Mouse (Mus musculus) limb, embryonic 10.5 days (tissue): ENCODE measurements around the gene Tmem120b. TPM values are rescaled to one million over a fixed set of nuclear protein-coding genes. Genes with fewer than 3 reads are reported as not detected.

Experiments
- DNase-seq: peaks from one replicate; pipeline ENCODE4 v3.0.0-alpha.2; 2017; ENCODE audit warnings: low spot score
- H3K27ac ChIP-seq: fragments of 300-500 bp; sonication (generic); 2 replicates; pipeline ENCODE4 v1.5.1; 2016; ENCODE audit warnings: mild to moderate bottlenecking
- H3K27me3 ChIP-seq: fragments of 300-500 bp; sonication (generic); 2 replicates; pipeline ENCODE4 v1.6.1; 2016; ENCODE audit warnings: low read depth, mild to moderate bottlenecking; ENCODE audit not compliant: poor library complexity, severe bottlenecking
- H3K36me3 ChIP-seq: fragments of 300-500 bp; sonication (generic); 2 replicates; pipeline ENCODE4 v1.6.1; 2016; ENCODE audit warnings: mild to moderate bottlenecking, moderate library complexity
- H3K4me1 ChIP-seq: fragments of 300-500 bp; sonication (generic); 2 replicates; pipeline ENCODE4 v1.6.1; 2016
- H3K4me3 ChIP-seq: fragments of 300-500 bp; sonication (generic); 2 replicates; pipeline ENCODE4 v1.5.1; 2016; ENCODE audit warnings: mild to moderate bottlenecking, moderate library complexity
- H3K9me3 ChIP-seq: fragments of 300-500 bp; sonication (generic); replicated peaks from 2 replicates; pipeline ENCODE4 v1.6.1; 2016; ENCODE audit warnings: mild to moderate bottlenecking
- WGBS: fragments of 180-500 bp; shearing (Covaris S2); methylation state at CpG from one replicate; pipeline ENCODE4 v1.1.7; 2016; 5-methylcytosine and 5-hydroxymethylcytosine counted together
- polyA plus RNA-seq: library from polyadenylated mRNA; unstranded; fragments of >200 nt; fragmentation: Nextera tagmentation; extraction: Ambion mirVana; gene quantifications from 2 replicates; pipeline ENCODE4 v1.2.1, GENCODE M21; 2016

Tmem120b gene
- polyA plus RNA-seq, 1 experiment from 2014 or later: 12.4 TPM

DNA sequence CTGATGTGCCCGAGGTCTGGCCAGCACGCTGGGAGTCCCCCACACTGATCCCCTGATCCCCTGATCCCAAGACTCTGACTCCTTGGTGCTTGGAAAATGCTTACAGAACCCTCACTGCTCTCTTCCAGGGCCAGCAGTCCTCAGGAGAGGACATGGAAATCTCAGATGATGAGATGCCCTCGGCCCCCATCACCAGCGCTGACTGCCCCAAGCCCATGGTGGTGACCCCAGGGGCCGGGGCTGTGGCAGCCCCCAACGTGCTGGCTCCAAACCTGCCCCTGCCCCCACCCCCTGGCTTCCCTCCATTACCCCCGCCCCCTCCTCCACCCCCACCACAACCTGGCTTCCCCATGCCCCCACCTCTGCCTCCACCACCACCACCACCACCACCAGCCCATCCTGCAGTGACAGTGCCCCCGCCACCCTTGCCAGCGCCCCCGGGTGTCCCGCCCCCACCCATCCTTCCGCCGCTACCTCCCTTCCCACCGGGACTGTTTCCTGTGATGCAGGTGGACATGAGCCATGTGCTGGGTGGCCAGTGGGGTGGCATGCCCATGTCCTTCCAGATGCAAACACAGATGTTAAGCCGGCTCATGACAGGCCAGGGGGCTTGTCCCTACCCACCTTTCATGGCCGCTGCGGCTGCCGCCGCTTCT, 83.6 kb downstream of the Tmem120b start:
- DNase-seq: no peak
- Histone ChIP-seq H3K4me3 (no peak overlapping the region), H3K27me3 (no peaks in the 10 kb centered on the region), H3K4me1 (peaks cover 41% of the 10 kb centered on the region), H3K36me3 (peaks cover 96% of the 10 kb centered on the region), H3K27ac (no peak overlapping the region), H3K9me3 (no peaks in the 10 kb centered on the region)
- 96% methylated on average over 18 of the region's 19 CpGs for WGBS

DNA sequence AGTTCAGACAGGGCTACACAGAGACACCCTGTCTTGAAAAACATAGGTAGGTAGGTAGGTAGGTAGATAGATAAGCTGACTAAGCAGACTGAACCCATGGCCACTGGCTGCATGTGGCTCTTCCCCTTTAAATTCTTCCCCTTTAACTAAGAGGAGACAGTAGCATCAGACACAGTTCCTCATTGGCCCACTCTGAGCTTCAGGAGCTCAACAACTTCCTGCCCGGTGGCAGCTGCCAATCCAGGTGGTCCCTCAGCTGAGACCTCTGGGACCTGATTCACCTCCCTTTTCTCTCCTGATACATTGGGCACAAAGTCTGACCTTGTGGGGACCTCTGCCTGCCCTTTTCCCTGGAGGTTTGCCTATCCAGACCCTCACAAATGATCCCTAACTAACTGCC, 84.7 kb downstream of the Tmem120b start:
- DNase-seq: no peak
- Histone ChIP-seq H3K9me3 (no peaks in the 10 kb centered on the region), H3K27ac (no peak overlapping the region), H3K27me3 (no peaks in the 10 kb centered on the region), H3K4me3 (no peak overlapping the region), H3K36me3 (peaks cover 96% of the 10 kb centered on the region), H3K4me1 (peaks cover 41% of the 10 kb centered on the region)
- WGBS: 83% methylated on average over 1 of the region's 1 CpGs

DNA sequence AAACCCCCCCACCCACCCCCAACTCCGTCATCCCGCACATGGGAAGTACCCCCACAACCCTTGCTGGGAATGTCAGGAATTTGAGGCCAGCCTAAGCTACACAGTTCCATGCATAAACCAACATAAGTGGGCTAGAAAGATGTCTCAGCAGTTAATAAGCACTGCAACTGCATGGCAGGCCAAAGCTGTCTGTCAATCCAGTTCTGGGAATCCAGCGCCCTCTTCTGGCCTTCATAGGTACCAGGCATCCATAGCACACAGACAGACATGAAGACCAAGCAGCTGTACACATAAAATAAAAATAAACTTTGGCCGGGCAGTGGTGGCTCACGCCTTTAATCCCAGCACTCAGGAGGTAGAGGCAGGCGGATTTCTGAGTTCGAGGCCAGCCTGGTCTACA, 87.2 kb downstream of the Tmem120b start:
- 64% methylated on average over 7 of the region's 7 CpGs for WGBS
- no peaks in the 10 kb centered on the region for H3K9me3 ChIP-seq
- H3K27me3 ChIP-seq: no peaks in the 10 kb centered on the region
- DNase-seq: peak; percentile 67
- H3K4me3 ChIP-seq: no peak overlapping the region
- H3K4me1 ChIP-seq: peaks cover 16% of the 10 kb centered on the region
- H3K27ac ChIP-seq: no peak overlapping the region
- H3K36me3 ChIP-seq: peaks cover 96% of the 10 kb centered on the region

DNA sequence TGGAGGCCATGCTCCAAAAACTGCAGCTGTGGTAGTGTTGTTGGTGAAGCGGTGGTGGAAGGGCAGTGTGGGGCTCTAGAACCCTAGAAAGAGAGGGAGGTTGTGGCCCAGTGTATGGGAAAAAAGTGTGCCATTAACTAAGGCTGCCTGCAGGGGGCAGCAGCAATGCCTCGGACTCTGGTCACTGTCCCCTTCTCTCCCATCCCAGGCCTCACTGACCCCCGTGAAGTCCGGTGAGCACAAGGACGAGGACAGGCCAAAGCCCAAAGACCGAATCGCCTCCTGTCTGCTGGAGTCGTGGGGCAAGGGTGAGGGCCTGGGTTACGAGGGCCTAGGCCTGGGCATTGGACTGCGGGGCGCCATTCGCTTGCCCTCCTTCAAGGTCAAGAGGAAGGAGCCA, 88.5 kb downstream of the Tmem120b start:
- Histone ChIP-seq H3K4me1 (peaks cover 2% of the 10 kb centered on the region; the same call in 1 of the 2 replicates), H3K27ac (no peak overlapping the region), H3K36me3 (peaks cover 96% of the 10 kb centered on the region), H3K4me3 (no peak overlapping the region), H3K27me3 (no peaks in the 10 kb centered on the region), H3K9me3 (no peaks in the 10 kb centered on the region)
- no peak for DNase-seq
- 91% methylated on average over 12 of the region's 12 CpGs for WGBS

DNA sequence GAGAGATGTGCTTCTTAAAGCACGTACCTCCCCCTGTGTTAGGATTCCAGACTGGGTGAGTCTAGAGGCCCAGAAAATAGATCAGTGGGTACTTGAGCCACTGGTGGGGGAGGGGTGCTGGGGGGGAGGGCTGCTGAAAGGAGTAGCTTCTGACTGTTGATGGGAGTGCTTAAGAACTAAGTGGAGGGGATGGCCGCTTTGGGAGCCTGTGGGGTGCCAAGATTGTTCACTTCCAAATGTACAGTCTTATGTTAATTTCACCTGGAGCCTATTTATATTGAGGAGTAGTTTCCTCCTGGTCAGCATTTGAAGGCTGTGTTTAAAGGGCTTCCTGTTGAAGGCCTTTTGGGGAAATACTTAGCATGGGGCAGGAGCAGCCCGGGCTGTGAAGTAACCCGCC, 89.8 kb downstream of the Tmem120b start:
- peaks cover 96% of the 10 kb centered on the region for H3K36me3 ChIP-seq
- H3K4me3 ChIP-seq: no peak overlapping the region
- H3K9me3 ChIP-seq: no peaks in the 10 kb centered on the region
- WGBS: 94% methylated on average over 4 of the region's 4 CpGs
- 0 out of 2 replicates have a peak, but pooled peaks cover 2% of the 10 kb centered on the region for H3K4me1 ChIP-seq
- DNase-seq: no peak
- H3K27me3 ChIP-seq: no peaks in the 10 kb centered on the region
- H3K27ac ChIP-seq: no peak overlapping the region

DNA sequence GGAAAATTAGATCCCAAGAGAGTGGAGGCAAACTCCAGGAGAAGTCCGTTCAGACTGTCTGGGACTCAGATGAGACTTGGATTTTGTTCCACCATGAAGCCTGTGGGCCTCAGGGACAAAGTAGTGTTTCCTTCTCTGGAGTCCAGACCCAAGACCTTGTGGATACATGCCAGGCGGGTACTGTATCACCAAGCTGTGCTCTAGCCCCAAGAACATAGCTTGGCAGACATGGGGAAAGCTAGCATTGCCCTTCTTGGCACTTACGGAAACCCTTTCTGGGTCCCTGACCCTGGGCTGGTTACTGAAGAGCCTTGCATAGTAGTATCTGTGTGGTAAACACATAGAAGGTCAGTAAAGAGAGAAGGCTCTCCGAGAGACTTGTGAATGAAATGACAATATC, 91.2 kb downstream of the Tmem120b start:
- no peaks in the 10 kb centered on the region for H3K4me1 ChIP-seq
- H3K27ac ChIP-seq: no peak overlapping the region
- H3K9me3 ChIP-seq: no peaks in the 10 kb centered on the region
- 87% methylated on average over 4 of the region's 4 CpGs for WGBS
- no peak overlapping the region for H3K4me3 ChIP-seq
- no peak for DNase-seq
- peaks cover 96% of the 10 kb centered on the region for H3K36me3 ChIP-seq
- no peaks in the 10 kb centered on the region for H3K27me3 ChIP-seq

DNA sequence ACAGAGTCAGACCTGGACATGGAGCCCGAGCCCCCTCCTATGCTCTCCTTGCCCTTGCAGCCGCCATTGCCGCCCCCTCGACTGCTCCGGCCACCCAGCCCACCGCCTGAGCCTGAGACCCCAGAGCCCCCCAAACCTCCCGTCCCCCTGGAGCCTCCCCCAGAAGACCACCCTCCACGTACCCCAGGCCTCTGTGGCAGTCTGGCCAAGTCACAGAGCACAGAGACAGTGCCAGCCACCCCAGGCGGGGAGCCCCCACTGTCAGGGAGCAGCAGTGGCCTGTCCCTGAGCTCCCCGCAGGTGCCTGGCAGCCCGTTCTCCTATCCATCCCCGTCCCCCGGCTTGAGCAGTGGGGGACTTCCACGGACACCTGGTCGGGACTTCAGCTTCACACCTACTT, 91.7 kb downstream of the Tmem120b start:
- no peak for DNase-seq
- Histone ChIP-seq H3K4me1 (no peaks in the 10 kb centered on the region), H3K36me3 (peaks cover 95% of the 10 kb centered on the region), H3K27ac (no peak overlapping the region), H3K4me3 (no peak overlapping the region), H3K27me3 (no peaks in the 10 kb centered on the region), H3K9me3 (no peaks in the 10 kb centered on the region)
- 96% methylated on average over 15 of the region's 15 CpGs for WGBS

DNA sequence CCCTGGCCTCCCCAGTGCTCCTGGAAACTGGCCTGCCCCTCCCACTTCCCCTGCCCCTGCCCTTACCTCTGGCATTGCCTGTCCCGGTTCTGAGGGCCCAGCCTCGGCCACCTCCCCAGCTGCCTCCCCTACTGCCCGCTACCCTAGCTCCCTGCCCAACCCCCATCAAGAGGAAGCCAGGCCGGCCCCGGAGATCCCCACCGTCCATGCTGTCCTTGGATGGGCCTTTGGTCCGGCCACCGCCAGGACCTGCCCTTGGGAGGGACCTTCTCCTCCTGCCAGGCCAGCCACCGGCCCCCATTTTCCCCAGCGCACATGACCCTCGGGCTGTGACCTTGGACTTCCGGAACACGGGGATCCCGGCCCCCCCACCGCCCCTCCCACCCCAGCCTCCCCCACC, 92.1 kb downstream of the Tmem120b start:
- H3K27me3 ChIP-seq: no peaks in the 10 kb centered on the region
- H3K36me3 ChIP-seq: peaks cover 91% of the 10 kb centered on the region
- WGBS: 97% methylated on average over 15 of the region's 15 CpGs
- DNase-seq: no peak
- no peaks in the 10 kb centered on the region for H3K4me1 ChIP-seq
- no peak overlapping the region for H3K4me3 ChIP-seq
- no peaks in the 10 kb centered on the region for H3K9me3 ChIP-seq
- H3K27ac ChIP-seq: no peak overlapping the region

DNA sequence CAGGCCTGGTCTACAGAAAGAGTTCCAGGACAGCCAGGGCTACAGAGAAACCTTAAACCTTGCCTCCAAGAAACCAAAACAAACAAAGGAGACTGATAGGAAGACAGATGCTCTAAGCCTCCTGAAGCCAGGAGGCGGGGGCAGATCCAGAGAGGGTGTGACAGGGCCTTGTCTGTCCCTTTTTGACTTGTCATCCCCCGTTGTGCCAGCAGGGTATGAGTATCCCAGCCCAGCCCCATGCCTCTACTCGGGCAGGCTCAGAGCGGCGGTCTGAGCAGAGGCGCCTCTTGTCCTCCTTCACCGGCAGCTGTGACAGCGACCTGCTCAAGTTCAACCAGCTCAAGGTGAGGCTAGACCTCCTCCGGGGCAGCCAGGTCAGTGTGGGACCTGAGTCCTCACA, 94.7 kb downstream of the Tmem120b start:
- no peak for DNase-seq

DNA sequence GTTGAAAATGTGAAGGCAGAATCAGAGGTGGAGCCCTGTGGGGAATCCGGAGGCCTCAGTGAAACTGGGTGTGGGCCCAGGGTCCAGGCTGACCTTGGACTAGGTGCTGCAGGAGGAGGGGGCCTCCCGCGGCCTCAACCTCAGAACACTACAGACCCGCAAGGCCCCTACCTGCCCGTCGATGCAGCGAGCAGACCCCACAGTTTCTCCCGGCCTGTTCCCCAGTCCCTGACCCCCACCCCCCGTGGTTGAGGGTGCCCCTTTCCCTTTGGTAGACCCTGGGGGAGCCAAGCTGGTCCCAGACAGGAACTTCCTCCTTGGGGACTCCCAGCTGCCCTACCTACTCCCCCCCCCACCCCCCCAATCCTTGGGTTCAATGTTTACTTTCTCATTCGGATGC, 98.2 kb downstream of the Tmem120b start:
- no peaks in the 10 kb centered on the region for H3K9me3 ChIP-seq
- peaks cover 60% of the 10 kb centered on the region for H3K36me3 ChIP-seq
- no peak overlapping the region for H3K4me3 ChIP-seq
- H3K27ac ChIP-seq: no peak overlapping the region
- WGBS: 92% methylated on average over 10 of the region's 10 CpGs
- DNase-seq: no peak
- peaks cover 4% of the 10 kb centered on the region; the same call in 1 of the 2 replicates for H3K4me1 ChIP-seq
- no peaks in the 10 kb centered on the region for H3K27me3 ChIP-seq

More for the DNA sequence above, 94.7 kb downstream of the Tmem120b start:
- H3K4me3 ChIP-seq: no peak overlapping the region
- 86% methylated on average over 9 of the region's 9 CpGs for WGBS
- H3K27me3 ChIP-seq: no peaks in the 10 kb centered on the region
- H3K9me3 ChIP-seq: no peaks in the 10 kb centered on the region
- no peaks in the 10 kb centered on the region for H3K4me1 ChIP-seq
- peaks cover 93% of the 10 kb centered on the region for H3K36me3 ChIP-seq
- H3K27ac ChIP-seq: no peak overlapping the region

Other genes with a start within 250 kb of the Tmem120b start
- gene Anapc5, start 247.1 kb upstream of the Tmem120b start, polyA plus RNA-seq: 489 and 505 TPM in 2 replicates
- gene Rnf34, start 218.4 kb upstream of the Tmem120b start, polyA plus RNA-seq: 42.4 and 49.4 TPM in 2 replicates
- gene Kdm2b, start 78.6 kb upstream of the Tmem120b start, polyA plus RNA-seq: 108 and 115 TPM in 2 replicates
- 10.2 and 11.5 TPM in 2 replicates for gene Orai1, start 53.3 kb upstream of the Tmem120b start, polyA plus RNA-seq
- gene Morn3, start 21.4 kb upstream of the Tmem120b start, polyA plus RNA-seq: not detected in 2 replicates
- 1.8 and 2.0 TPM in 2 replicates for gene Rhof, start 64.3 kb downstream of the Tmem120b start, polyA plus RNA-seq
- 9.4 and 10.6 TPM in 2 replicates for gene Setd1b, start 73.8 kb downstream of the Tmem120b start, polyA plus RNA-seq
- gene Psmd9, start 101.0 kb downstream of the Tmem120b start, polyA plus RNA-seq: 90.1 and 92.0 TPM in 2 replicates
- not detected in 2 replicates for gene Hpd, start 114.3 kb downstream of the Tmem120b start, polyA plus RNA-seq
- 0.16 and 0.20 TPM in 2 replicates for gene Wdr66, start 183.7 kb downstream of the Tmem120b start, polyA plus RNA-seq